Mouse (Mus musculus) MEL (cell line): ENCODE data around the gene Notch2.

Experiments used
- CTCF ChIP-seq, 3 experiments: IDR thresholded peaks in 2 of 3; conservative IDR thresholded peaks in 1 of 3; 2 replicates each; pipeline ENCODE4 v1.5.1; 2011 to 2012; ENCODE audit warnings: low read length in 3 of 3, low read depth in 2 of 3, mild to moderate bottlenecking in 2 of 3, improper control_type of control experiment in 1 of 3, inconsistent platforms in 1 of 3, mixed read lengths in 1 of 3, moderate library complexity in 1 of 3; ENCODE audit not compliant: control insufficient read depth in 1 of 3, insufficient read depth in 1 of 3, poor library complexity in 1 of 3, severe bottlenecking in 1 of 3
- HCFC1 ChIP-seq: IDR thresholded peaks from 2 replicates; pipeline ENCODE4 v1.6.1; 2012; ENCODE audit warnings: low read depth, mild to moderate bottlenecking, inconsistent platforms, low read length, improper control_type of control experiment, moderate library complexity
- MAX ChIP-seq: IDR thresholded peaks from 2 replicates; pipeline ENCODE4 v1.6.1; 2011; ENCODE audit warnings: low read length, improper control_type of control experiment
- POLR2A ChIP-seq, 2 experiments: IDR thresholded peaks; 2 replicates each; pipeline ENCODE4 v1.6.1; 2011 to 2012; ENCODE audit warnings: low read length in 2 of 2, mild to moderate bottlenecking in 2 of 2, control low read depth in 1 of 2, improper control_type of control experiment in 1 of 2, low read depth in 1 of 2, moderate library complexity in 1 of 2; ENCODE audit not compliant: control insufficient read depth in 1 of 2, insufficient read depth in 1 of 2, poor library complexity in 1 of 2
- USF2 ChIP-seq, 2 experiments: IDR thresholded peaks; 2 replicates each; pipeline ENCODE4 v1.6.1; 2011 to 2012; ENCODE audit warnings: improper control_type of control experiment in 2 of 2, low read length in 2 of 2, borderline replicate concordance in 1 of 2, inconsistent platforms in 1 of 2, low read depth in 1 of 2, mild to moderate bottlenecking in 1 of 2; ENCODE audit not compliant: insufficient read depth in 1 of 2
- ZC3H11A ChIP-seq: IDR thresholded peaks from 2 replicates; pipeline ENCODE4 v1.6.1; 2012; ENCODE audit warnings: low read depth, mild to moderate bottlenecking, inconsistent platforms, low read length, improper control_type of control experiment

GRCm38 (mm10) chr3:98118252-98118651 is 104.9 kb downstream of the Notch2 start:
- no peak for TF ChIP-seq USF2 (IDR thresholded peaks at IDR 0.05; ENCODE audit: borderline replicate concordance in 1 of 2, insufficient read depth in 1 of 2, low read depth in 1 of 2, low read length in 2 of 2)
- TF ChIP-seq CTCF (IDR thresholded peaks at IDR 0.05 in 2 of 3, conservative IDR thresholded peaks at IDR 0.05 in 1 of 3; ENCODE audit: control insufficient read depth in 1 of 3, insufficient read depth in 1 of 3, low read depth in 2 of 3, low read length in 3 of 3, poor library complexity in 1 of 3, severe bottlenecking in 1 of 3) = no peak
- no peak for TF ChIP-seq MAX
- no peak for TF ChIP-seq HCFC1
- no peak for TF ChIP-seq POLR2A (IDR thresholded peaks at IDR 0.05; ENCODE audit: control insufficient read depth in 1 of 2, insufficient read depth in 1 of 2, low read depth in 1 of 2, low read length in 2 of 2, poor library complexity in 1 of 2)
- TF ChIP-seq ZC3H11A = no peak
